Mouse (Mus musculus) heart, postnatal 0 days (tissue): ENCODE data around the gene Itgb5. TPM values are rescaled to one million over a fixed set of nuclear protein-coding genes. Genes with fewer than 3 reads are reported as not detected.

ENCODE experiments used
- ATAC-seq: fragments of 200-750 bp; cut with Nextera tagmentation; 2 replicates; pipeline ENCODE4 v1.8.0; 2017; ENCODE audit warnings: low read depth, moderate number of reproducible peaks, moderate library complexity; ENCODE audit not compliant: insufficient read depth
- DNase-seq: peaks from one replicate; pipeline ENCODE4 v3.0.0-alpha.2; 2016; ENCODE audit warnings: low spot score
- H3K27ac ChIP-seq: fragments of 300-500 bp; sonication (generic); 2 replicates; pipeline ENCODE4 v1.5.1; 2014; ENCODE audit warnings: low read depth, mild to moderate bottlenecking
- H3K27me3 ChIP-seq: fragments of 300-500 bp; sonication (generic); 2 replicates; pipeline ENCODE4 v1.6.1; 2014; ENCODE audit warnings: low read length, mixed read lengths; ENCODE audit not compliant: control insufficient read depth, insufficient read depth
- H3K36me3 ChIP-seq: fragments of 300-500 bp; sonication (generic); replicated peaks from 2 replicates; pipeline ENCODE4 v1.6.1; 2014; ENCODE audit warnings: low read length, mixed read lengths; ENCODE audit not compliant: control insufficient read depth, insufficient read depth
- H3K4me1 ChIP-seq: fragments of 300-500 bp; sonication (generic); 2 replicates; pipeline ENCODE4 v1.6.1; 2014; ENCODE audit warnings: antibody characterized with exemption; ENCODE audit not compliant: control insufficient read depth, insufficient read depth
- H3K4me2 ChIP-seq: fragments of 300-500 bp; sonication (generic); 2 replicates; pipeline ENCODE4 v1.6.1; 2014; ENCODE audit warnings: low read depth, mild to moderate bottlenecking, low read length, moderate library complexity
- H3K4me3 ChIP-seq: fragments of 300-500 bp; sonication (generic); 2 replicates; pipeline ENCODE4 v1.5.1; 2014; ENCODE audit warnings: low read depth, low read length
- H3K9ac ChIP-seq: fragments of 300-500 bp; sonication (generic); replicated peaks from 2 replicates; pipeline ENCODE4 v1.6.1; 2014; ENCODE audit warnings: low read depth, low read length, mixed read lengths
- H3K9me3 ChIP-seq: fragments of 300-500 bp; sonication (generic); replicated peaks from 2 replicates; pipeline ENCODE4 v1.6.1; 2016; ENCODE audit warnings: low read length; ENCODE audit not compliant: control insufficient read depth
- CTCF ChIP-seq: IDR thresholded peaks from 2 replicates; pipeline ENCODE4 v1.5.1; 2016; ENCODE audit warnings: antibody characterized with exemption, control low read depth, low read depth
- EP300 ChIP-seq: IDR thresholded peaks from 2 replicates; pipeline ENCODE4 v1.6.1; 2016; ENCODE audit warnings: antibody characterized with exemption, low read depth
- WGBS: fragments of 180-500 bp; shearing (Covaris S2); extraction: QIAGEN DNeasy Blood & Tissue Kit; methylation state at CpG from one replicate; pipeline ENCODE4 v1.1.7; 2014; 5-methylcytosine and 5-hydroxymethylcytosine counted together
- polyA plus RNA-seq: library from polyadenylated mRNA; unstranded; fragments of >200 nt; fragmentation: Nextera tagmentation; extraction: Ambion mirVana; gene quantifications from 2 replicates; pipeline ENCODE4 v1.2.1, GENCODE M21; 2015
- total RNA-seq: library from RNA; depleted of rRNA; stranded (reverse); fragments of >200 nt; gene quantifications from 2 replicates; pipeline ENCODE4 v1.2.3, GENCODE M21; 2014; ENCODE audit warnings: low replicate concordance

Gene Itgb5
- total and polyA plus RNA-seq, 2 experiments from 2014 or later: 33.4 to 116 TPM

DNA sequence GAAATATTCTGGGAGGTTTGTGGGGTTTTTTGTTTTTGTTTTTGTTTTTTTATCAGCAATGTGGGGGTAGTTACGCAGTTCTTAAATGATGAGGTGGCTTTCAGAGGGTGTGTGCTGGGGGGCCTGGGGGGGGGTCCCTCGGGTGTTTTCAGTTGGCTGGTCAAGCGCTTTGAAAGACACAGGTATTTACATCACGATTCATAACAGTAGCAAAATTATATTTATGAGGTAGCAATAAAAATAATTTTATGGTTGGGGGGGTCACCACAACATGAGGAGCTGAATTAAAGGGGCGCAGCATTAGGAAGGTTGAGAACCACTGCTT lies 3.9 kb downstream of the Itgb5 start:
- 17% methylated on average over 5 of the region's 5 CpGs for WGBS
- TF ChIP-seq EP300 (no peak), CTCF (no peak)
- Histone ChIP-seq H3K4me2 (peak overlapping the region; percentile 73), H3K9me3 (no peaks in the 10 kb centered on the region), H3K9ac (peak overlapping the region; percentile 45; the same call in 1 of the 2 replicates), H3K36me3 (no peaks in the 10 kb centered on the region), H3K4me1 (peaks cover 23% of the 10 kb centered on the region; the same call in 1 of the 2 replicates), H3K4me3 (peak overlapping the region; percentile 35), H3K27me3 (peaks cover 5% of the 10 kb centered on the region; the same call in 1 of the 2 replicates), H3K27ac (peak overlapping the region; percentile 71)
- ATAC-seq: no peak
- DNase-seq: no peak

DNA sequence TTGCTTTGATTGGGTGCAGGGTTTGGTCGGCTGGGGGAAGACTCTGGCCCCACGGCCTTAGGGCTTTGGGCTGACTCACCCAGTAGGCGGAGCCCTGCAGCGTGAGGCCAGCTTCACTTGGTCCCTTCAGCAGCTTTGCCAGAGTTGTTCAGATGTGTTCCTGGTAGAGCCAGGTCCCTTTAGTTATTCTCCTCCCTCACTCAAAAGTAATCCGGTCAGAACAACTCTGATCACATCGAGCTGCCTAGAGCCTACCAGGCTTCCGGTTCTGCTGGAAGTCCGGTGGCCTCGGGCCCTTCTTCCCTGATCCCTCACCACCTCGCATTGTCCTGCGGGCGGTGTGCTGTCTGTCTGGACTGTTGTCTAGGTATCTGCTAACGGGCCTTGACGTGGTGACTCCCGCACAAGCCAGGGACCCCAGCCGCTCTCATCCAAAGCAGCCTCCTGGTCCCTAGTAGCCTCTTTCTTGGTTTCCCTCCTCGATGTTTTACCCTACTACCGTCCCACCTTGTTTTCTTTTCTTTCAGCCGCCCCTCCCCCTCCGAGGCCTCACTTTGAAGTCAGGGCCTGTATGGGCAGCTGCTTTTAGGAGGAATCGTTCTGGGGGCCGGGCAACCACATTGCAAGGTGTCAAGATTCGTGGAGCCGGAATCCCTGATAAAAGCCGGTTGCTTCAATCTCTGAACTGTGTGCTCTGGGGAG lies 4.5 kb downstream of the Itgb5 start:
- Histone ChIP-seq H3K4me2 (peak overlapping the region; percentile 73), H3K27ac (peak overlapping the region; percentile 71), H3K4me3 (peak overlapping the region; percentile 35), H3K27me3 (peaks cover 5% of the 10 kb centered on the region; the same call in 1 of the 2 replicates), H3K36me3 (no peaks in the 10 kb centered on the region), H3K4me1 (peaks cover 23% of the 10 kb centered on the region; the same call in 1 of the 2 replicates), H3K9ac (peak overlapping the region; percentile 45; the same call in 1 of the 2 replicates), H3K9me3 (no peaks in the 10 kb centered on the region)
- DNase-seq: peak; percentile 67
- peak; percentile 44 for ATAC-seq
- TF ChIP-seq EP300 (no peak), CTCF (peak; percentile 43)
- 5% methylated on average over 25 of the region's 25 CpGs for WGBS

DNA sequence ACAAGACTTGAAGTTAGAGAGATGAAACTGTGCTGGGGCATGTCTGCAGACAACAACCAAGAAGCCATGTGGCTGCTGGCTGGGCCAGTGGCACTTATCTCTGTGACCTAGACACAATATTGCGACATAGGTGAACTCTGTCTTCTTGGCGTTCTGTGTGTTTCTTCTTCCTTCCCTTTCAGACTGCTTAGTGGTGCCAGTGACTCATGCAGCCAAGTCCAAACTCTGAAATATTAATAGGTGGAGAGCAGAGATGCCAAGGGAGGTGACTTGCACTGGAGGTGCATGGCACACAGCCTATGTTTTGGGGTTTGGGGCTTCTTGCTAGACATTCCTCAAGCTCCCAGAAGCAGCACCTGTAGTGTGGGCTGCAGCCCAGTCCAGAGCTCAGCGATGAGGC lies 7.2 kb downstream of the Itgb5 start:
- Histone ChIP-seq H3K27ac (no peak overlapping the region), H3K4me3 (no peak overlapping the region), H3K4me1 (peaks cover 28% of the 10 kb centered on the region; the same call in 1 of the 2 replicates), H3K27me3 (no peaks in the 10 kb centered on the region), H3K4me2 (no peak overlapping the region), H3K9me3 (no peaks in the 10 kb centered on the region), H3K9ac (no peak overlapping the region), H3K36me3 (no peaks in the 10 kb centered on the region)
- TF ChIP-seq CTCF (no peak), EP300 (no peak)
- no peak for DNase-seq
- no peak for ATAC-seq
- 72% methylated on average over 3 of the region's 3 CpGs for WGBS

DNA sequence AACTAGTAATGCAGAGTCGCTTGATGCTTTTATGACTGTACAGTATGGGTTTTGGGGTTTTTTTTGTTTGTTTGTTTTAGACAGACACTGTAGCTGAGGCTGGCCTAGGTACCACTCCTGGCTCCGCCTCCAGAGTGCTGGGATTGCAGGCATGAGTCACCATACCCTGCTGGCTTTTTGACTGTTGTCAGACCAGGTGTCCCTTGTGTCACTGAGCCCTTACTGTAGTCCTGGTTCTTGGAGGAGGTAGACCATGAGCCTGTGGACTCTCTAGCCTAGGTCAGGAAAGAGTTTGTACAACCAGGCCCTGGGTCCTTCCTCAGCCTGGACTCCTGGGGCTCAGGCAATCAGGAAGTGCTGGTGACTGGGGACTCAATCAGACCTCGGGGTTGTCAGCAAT lies 7.7 kb downstream of the Itgb5 start:
- Histone ChIP-seq H3K4me1 (peaks cover 28% of the 10 kb centered on the region; the same call in 1 of the 2 replicates), H3K27ac (no peak overlapping the region), H3K9ac (no peak overlapping the region), H3K27me3 (no peaks in the 10 kb centered on the region), H3K4me3 (no peak overlapping the region), H3K36me3 (no peaks in the 10 kb centered on the region), H3K4me2 (no peak overlapping the region), H3K9me3 (no peaks in the 10 kb centered on the region)
- ATAC-seq (no peak), DNase-seq (no peak)
- 68% methylated on average over 3 of the region's 3 CpGs for WGBS
- TF ChIP-seq EP300 (no peak), CTCF (no peak)

DNA sequence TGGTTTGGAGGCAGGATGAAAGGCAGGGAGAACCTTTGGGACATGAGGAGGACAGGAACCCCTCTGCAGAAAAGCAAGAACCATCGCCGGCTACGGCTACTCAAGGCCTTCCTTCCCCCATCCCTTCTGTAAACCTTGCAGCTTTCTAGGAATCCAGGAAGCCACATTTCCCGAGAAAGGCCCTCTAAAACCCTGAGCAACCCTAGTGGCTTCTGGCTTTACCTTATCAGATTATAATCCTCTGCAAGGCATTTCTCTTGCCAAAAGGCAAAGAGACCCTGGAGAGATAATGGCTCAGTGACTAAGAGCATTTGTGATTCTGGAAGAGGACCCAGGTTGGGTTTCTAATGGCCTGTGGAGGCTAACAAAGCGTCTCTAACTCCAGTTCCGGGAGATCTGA lies 11.2 kb downstream of the Itgb5 start:
- Histone ChIP-seq H3K4me1 (peaks cover 5% of the 10 kb centered on the region; the same call in 1 of the 2 replicates), H3K36me3 (no peaks in the 10 kb centered on the region), H3K27ac (no peak overlapping the region), H3K4me2 (no peak overlapping the region), H3K27me3 (no peaks in the 10 kb centered on the region), H3K9ac (no peak overlapping the region), H3K9me3 (no peaks in the 10 kb centered on the region), H3K4me3 (no peak overlapping the region)
- no peak for TF ChIP-seq CTCF
- no peak for TF ChIP-seq EP300
- WGBS: 58% methylated on average over 6 of the region's 6 CpGs
- no peak for ATAC-seq
- no peak for DNase-seq
